Mouse (Mus musculus) embryonic fibroblast, embryonic 13.5 days (primary cell): ENCODE results near the gene Ppard.

Experiments
- CTCF ChIP-seq: IDR thresholded peaks from 2 replicates; pipeline ENCODE4 v1.5.1; 2011; ENCODE audit warnings: mild to moderate bottlenecking, control low read depth, low read length, moderate library complexity, borderline replicate concordance; ENCODE audit not compliant: insufficient read depth
- POLR2A ChIP-seq: IDR thresholded peaks from 2 replicates; pipeline ENCODE4 v1.6.1; 2011; ENCODE audit warnings: low read depth, mild to moderate bottlenecking, control low read depth, low read length, moderate library complexity

DNA sequence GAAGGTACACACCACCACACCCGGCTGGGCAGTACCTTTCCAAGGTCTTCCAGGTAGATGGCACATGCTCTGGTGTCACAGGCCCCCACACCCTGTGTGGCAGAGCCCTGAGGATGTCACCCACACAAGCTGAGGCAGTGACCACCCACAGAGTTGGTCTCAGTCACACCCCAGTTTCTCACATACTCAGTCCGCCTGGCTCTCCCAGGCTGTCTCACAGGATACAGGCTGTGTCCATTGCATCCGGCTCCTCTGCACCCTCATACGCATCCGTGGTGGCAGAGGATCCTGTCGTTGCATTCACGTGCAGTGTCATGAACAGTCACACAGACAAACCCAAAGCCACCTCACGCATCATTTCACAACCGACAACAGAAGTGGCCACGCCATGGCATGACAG, 114.8 kb downstream of the Ppard start:
- TF ChIP-seq CTCF, result no peak
- TF ChIP-seq POLR2A, result no peak
